Mouse (Mus musculus): ENCODE measurements around the gene Ak2. TPM values are rescaled to one million over a fixed set of nuclear protein-coding genes. Genes with fewer than 3 reads are reported as not detected.

Ak2 gene
- total and polyA plus RNA-seq, 3 experiments, result 269 to 363 (median 280) TPM

DNA sequence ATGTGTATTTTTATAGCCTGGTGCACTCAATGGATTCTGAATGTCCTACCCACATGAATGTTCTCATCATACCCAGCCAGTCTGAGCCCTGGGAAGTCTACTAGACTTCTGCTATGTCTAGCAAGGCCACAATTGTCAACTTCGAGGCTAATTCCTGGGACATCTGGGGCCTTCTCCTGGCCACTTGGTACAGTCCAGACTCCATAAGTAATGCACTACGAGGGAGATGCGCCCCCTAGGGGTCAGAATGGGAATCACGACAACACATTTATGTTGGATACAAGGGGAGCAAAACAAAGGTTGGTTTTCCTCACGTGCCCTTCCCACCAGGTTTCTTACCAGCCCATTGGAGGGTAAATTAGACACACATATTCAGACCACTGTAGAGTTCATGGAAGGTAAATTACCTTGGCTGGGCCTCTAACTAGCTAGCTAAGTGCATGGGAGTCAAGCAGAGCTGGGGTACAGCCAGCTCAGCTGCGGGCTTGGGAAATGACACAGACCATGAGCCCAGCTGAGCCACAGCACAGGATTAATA is 43.6 kb upstream of the Ak2 start:
- DNase-seq (ENCODE audit: extremely low read depth), result peak; percentile 65
- no peak overlapping the region for H3K9ac ChIP-seq (ENCODE audit: insufficient read depth, low read depth)
- dilution Hi-C loops (cut with MboI; ENCODE audit: extremely low pct_ligation_motif_present, extremely low pct_unique_long_range_greater_than_20kb, low sequenced_read_pairs), result no loop called here

DNA sequence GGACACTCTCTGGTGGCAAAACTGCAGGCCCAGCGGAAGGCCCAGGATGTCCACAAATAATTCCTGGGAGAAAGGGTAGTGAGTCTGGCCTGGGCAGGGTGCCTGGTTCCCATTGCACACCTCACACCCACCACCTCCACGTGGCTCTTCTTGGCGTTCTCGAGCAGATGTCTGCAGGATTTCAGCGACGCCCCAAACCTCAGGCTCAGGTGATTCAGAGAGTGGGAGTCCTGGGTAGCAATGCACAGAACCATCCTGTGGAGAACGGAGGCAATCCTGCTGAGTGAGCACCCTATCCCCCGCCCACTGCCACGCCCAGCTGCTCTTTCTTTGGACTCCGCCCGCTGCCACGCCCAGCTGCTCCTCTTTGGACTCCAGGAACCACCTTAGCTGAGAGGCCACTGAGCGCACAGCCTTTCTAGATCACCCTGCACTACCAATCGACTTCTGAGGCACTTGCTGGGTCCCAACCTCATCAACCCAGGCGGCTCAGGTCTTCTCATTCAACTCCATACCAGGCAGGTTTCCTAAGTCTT is 42.2 kb upstream of the Ak2 start:
- peaks cover 14% of the 10 kb centered on the region for H3K27me3 ChIP-seq (replicated peaks)
- H3K9ac ChIP-seq (ENCODE audit: insufficient read depth, low read depth), result no peak overlapping the region
- dilution Hi-C loops (cut with MboI; ENCODE audit: extremely low pct_ligation_motif_present, extremely low pct_unique_long_range_greater_than_20kb, low sequenced_read_pairs) (no loop called here), in situ Hi-C loops (cut with MboI; ENCODE audit: low pct_ligation_motif_present, low pct_unique_long_range_greater_than_20kb, low sequenced_read_pairs) (loop anchor here (10.0 kb wide), 1 partner anchor 235 kb away; no protein-coding TSS in a partner anchor)
- H3K79me2 ChIP-seq (replicated peaks; ENCODE audit: control insufficient read depth, extremely low read depth, insufficient read depth, poor library complexity, severe bottlenecking), result no peaks in the 10 kb centered on the region
- no peak overlapping the region for H3K27ac ChIP-seq (ENCODE audit: insufficient read depth, low read depth)
- H3K4me3 ChIP-seq (replicated peaks in 1 of 3; ENCODE audit: low read depth in 2 of 3, low read length in 2 of 3, poor library complexity in 1 of 3), result no peak overlapping the region
- peaks cover 0 to 8% of the 10 kb centered on the region in 2 experiments; a peak in 1 of 4 replicates for H3K4me1 ChIP-seq (ENCODE audit: control insufficient read depth in 1 of 2, insufficient read depth in 2 of 2)
- no peak overlapping the region; the same call in 1 of the 2 replicates for H3K4me2 ChIP-seq (ENCODE audit: insufficient read depth, low read depth, poor library complexity, severe bottlenecking)
- no peaks in the 10 kb centered on the region for H3K9me3 ChIP-seq (replicated peaks; ENCODE audit: low read length)
- TF ChIP-seq UBTF (IDR thresholded peaks at IDR 0.05; ENCODE audit: low read depth, low read length) (no peak), CHD1 (IDR thresholded peaks at IDR 0.05; ENCODE audit: low read depth, low read length) (no peak), CHD2 (IDR thresholded peaks at IDR 0.05; ENCODE audit: low read length) (no peak), MXI1 (IDR thresholded peaks at IDR 0.05; ENCODE audit: low read depth, low read length) (no peak), MYC (IDR thresholded peaks at IDR 0.05; ENCODE audit: low read depth, low read length) (no peak)
- no peaks in the 10 kb centered on the region for H3K36me3 ChIP-seq (replicated peaks in 1 of 2; ENCODE audit: control insufficient read depth in 1 of 2, insufficient read depth in 1 of 2, low read length in 1 of 2)
- DNase-seq (ENCODE audit: extremely low read depth), result peak; percentile 30

More for the DNA sequence above, 43.6 kb upstream of the Ak2 start:
- Histone ChIP-seq H3K36me3 (replicated peaks in 1 of 2; ENCODE audit: control insufficient read depth in 1 of 2, insufficient read depth in 1 of 2, low read length in 1 of 2) (no peaks in the 10 kb centered on the region), H3K79me2 (replicated peaks; ENCODE audit: control insufficient read depth, extremely low read depth, insufficient read depth, poor library complexity, severe bottlenecking) (no peaks in the 10 kb centered on the region), H3K4me1 (ENCODE audit: control insufficient read depth in 1 of 2, insufficient read depth in 2 of 2) (peaks cover 0 to 8% of the 10 kb centered on the region in 2 experiments; a peak in 1 of 4 replicates), H3K27ac (ENCODE audit: insufficient read depth, low read depth) (no peak overlapping the region), H3K4me2 (ENCODE audit: insufficient read depth, low read depth, poor library complexity, severe bottlenecking) (no peak overlapping the region), H3K27me3 (replicated peaks) (peaks cover 14% of the 10 kb centered on the region), H3K4me3 (replicated peaks in 1 of 3; ENCODE audit: low read depth in 2 of 3, low read length in 2 of 3, poor library complexity in 1 of 3) (no peak overlapping the region), H3K9me3 (replicated peaks; ENCODE audit: low read length) (no peaks in the 10 kb centered on the region)
- in situ Hi-C loops (cut with MboI; ENCODE audit: low pct_ligation_motif_present, low pct_unique_long_range_greater_than_20kb, low sequenced_read_pairs), result loop anchor here (10.0 kb wide), 1 partner anchor 233 kb away; no protein-coding TSS in a partner anchor
- TF ChIP-seq KAT2A (IDR thresholded peaks at IDR 0.05; ENCODE audit: insufficient replicate concordance, low read length) (no peak), SMC3 (IDR thresholded peaks at IDR 0.05; ENCODE audit: low read depth, low read length) (peak; percentile 76), CTCF (conservative IDR thresholded peaks at IDR 0.05 in 1 of 2, IDR thresholded peaks at IDR 0.05 in 1 of 2; ENCODE audit: low read depth in 2 of 2, low read length in 2 of 2) (peak; percentile 86 to 96), RAD21 (IDR thresholded peaks at IDR 0.05; ENCODE audit: low read depth, low read length) (peak; percentile 70), BHLHE40 (IDR thresholded peaks at IDR 0.05; ENCODE audit: low read depth, low read length) (peak; percentile 75)

DNA sequence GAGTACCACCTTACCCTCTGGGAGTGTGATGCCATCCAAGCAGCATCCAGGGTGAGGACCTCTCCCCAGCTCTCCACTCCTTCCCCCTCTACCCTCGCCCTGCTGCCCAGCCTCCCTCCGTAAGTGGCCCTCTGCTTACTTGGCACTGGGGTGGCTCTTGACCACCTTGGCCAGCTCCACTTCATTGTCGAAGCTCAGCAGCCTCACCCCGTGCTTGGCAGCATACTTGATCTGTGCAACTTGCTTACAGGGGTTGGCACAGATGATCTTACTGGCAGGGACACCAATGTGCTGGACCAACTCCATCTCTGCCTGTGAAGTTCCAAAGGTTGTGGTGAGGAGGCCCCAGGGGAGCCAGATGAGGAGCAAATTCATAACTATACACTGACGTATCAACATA is 41.3 kb upstream of the Ak2 start:
- Histone ChIP-seq H3K4me3 (replicated peaks in 1 of 3; ENCODE audit: low read depth in 2 of 3, low read length in 2 of 3, poor library complexity in 1 of 3) (no peak overlapping the region), H3K36me3 (replicated peaks in 1 of 2; ENCODE audit: control insufficient read depth in 1 of 2, insufficient read depth in 1 of 2, low read length in 1 of 2) (no peaks in the 10 kb centered on the region), H3K9me3 (replicated peaks; ENCODE audit: low read length) (no peaks in the 10 kb centered on the region), H3K4me2 (ENCODE audit: insufficient read depth, low read depth, poor library complexity, severe bottlenecking) (no peak overlapping the region), H3K79me2 (replicated peaks; ENCODE audit: control insufficient read depth, extremely low read depth, insufficient read depth, poor library complexity, severe bottlenecking) (no peaks in the 10 kb centered on the region), H3K27me3 (replicated peaks) (peaks cover 14% of the 10 kb centered on the region), H3K27ac (ENCODE audit: insufficient read depth, low read depth) (no peak overlapping the region), H3K9ac (ENCODE audit: insufficient read depth, low read depth) (no peak overlapping the region), H3K4me1 (ENCODE audit: control insufficient read depth in 1 of 2, insufficient read depth in 2 of 2) (peaks cover 0 to 8% of the 10 kb centered on the region in 2 experiments; a peak in 1 of 4 replicates)
- in situ Hi-C loops (cut with MboI; ENCODE audit: low pct_ligation_motif_present, low pct_unique_long_range_greater_than_20kb, low sequenced_read_pairs), result no loop called here
- dilution Hi-C loops (cut with MboI; ENCODE audit: extremely low pct_ligation_motif_present, extremely low pct_unique_long_range_greater_than_20kb, low sequenced_read_pairs), result no loop called here
- DNase-seq (ENCODE audit: extremely low read depth), result no peak
- no peak for TF ChIP-seq CTCF (conservative IDR thresholded peaks at IDR 0.05 in 1 of 2, IDR thresholded peaks at IDR 0.05 in 1 of 2; ENCODE audit: low read depth in 2 of 2, low read length in 2 of 2)
- no peak for TF ChIP-seq MYC (IDR thresholded peaks at IDR 0.05; ENCODE audit: low read depth, low read length)
- no peak for TF ChIP-seq MEF2A (IDR thresholded peaks at IDR 0.05; ENCODE audit: borderline replicate concordance, low read depth, low read length)
- no peak for TF ChIP-seq RAD21 (IDR thresholded peaks at IDR 0.05; ENCODE audit: low read depth, low read length)
- TF ChIP-seq BHLHE40 (IDR thresholded peaks at IDR 0.05; ENCODE audit: low read depth, low read length), result no peak
- TF ChIP-seq ZMIZ1 (IDR thresholded peaks at IDR 0.05; ENCODE audit: low read depth, low read length), result no peak
- TF ChIP-seq E2F4 (IDR thresholded peaks at IDR 0.05; ENCODE audit: insufficient replicate concordance, low read depth, low read length), result no peak
- TF ChIP-seq JUN (IDR thresholded peaks at IDR 0.05; ENCODE audit: insufficient read depth, low read depth, low read length), result no peak
- TF ChIP-seq JUND (conservative IDR thresholded peaks at IDR 0.05; ENCODE audit: low read depth, low read length), result no peak
- TF ChIP-seq NELFE (IDR thresholded peaks at IDR 0.05; ENCODE audit: low read depth, low read length), result no peak
- no peak for TF ChIP-seq ELF1 (IDR thresholded peaks at IDR 0.05; ENCODE audit: low read depth, low read length)
- TF ChIP-seq KAT2A (IDR thresholded peaks at IDR 0.05; ENCODE audit: insufficient replicate concordance, low read length), result no peak
- TF ChIP-seq MAX (IDR thresholded peaks at IDR 0.05; ENCODE audit: low read length), result no peak
- TF ChIP-seq TCF12 (IDR thresholded peaks at IDR 0.05; ENCODE audit: low read depth, low read length), result no peak
- no peak for TF ChIP-seq EP300 (IDR thresholded peaks at IDR 0.05; ENCODE audit: low read length)

All from CH12.LX (cell line).